Mouse (Mus musculus): ENCODE measurements around the gene Gm11237. TPM values are rescaled to one million over a fixed set of nuclear protein-coding genes. Genes with fewer than 3 reads are reported as not detected.

Gm11237 gene
- not detected in 2 replicates for polyA plus RNA-seq (2021; fragmentation: Nextera tagmentation)
- long read RNA-seq, experiment 1: 0 reads
- long read RNA-seq, experiment 2: 0 reads

DNA sequence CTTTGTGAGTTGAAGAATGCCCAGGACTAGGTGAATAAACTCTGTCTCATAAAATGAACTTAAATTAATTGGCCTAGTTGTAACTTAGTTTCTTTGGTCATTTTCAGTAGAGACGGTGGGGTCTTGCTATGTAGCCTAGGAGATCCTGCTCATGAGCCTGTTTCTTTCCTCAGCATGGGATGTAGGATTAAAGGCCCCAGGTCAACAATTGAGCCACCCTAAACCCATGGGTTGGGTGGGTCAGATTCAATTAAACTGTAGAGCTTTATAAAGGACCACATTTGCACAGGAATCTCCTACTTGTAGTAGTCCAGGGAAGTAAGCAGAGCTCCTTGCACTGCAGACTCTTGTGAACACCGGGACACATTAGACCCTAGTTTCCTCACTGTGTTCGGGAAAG is at the start of gene Gm11237:
Gm11237 (plus strand) TSS at position 301 of the 400 bp plus-strand sequence.

DNA sequence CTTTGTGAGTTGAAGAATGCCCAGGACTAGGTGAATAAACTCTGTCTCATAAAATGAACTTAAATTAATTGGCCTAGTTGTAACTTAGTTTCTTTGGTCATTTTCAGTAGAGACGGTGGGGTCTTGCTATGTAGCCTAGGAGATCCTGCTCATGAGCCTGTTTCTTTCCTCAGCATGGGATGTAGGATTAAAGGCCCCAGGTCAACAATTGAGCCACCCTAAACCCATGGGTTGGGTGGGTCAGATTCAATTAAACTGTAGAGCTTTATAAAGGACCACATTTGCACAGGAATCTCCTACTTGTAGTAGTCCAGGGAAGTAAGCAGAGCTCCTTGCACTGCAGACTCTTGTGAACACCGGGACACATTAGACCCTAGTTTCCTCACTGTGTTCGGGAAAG is 15.2 kb upstream of the Gm11237 start, which contains the start of gene Gm11238:
Gm11238 (plus strand) TSS at position 301 of the 400 bp plus-strand sequence.

DNA sequence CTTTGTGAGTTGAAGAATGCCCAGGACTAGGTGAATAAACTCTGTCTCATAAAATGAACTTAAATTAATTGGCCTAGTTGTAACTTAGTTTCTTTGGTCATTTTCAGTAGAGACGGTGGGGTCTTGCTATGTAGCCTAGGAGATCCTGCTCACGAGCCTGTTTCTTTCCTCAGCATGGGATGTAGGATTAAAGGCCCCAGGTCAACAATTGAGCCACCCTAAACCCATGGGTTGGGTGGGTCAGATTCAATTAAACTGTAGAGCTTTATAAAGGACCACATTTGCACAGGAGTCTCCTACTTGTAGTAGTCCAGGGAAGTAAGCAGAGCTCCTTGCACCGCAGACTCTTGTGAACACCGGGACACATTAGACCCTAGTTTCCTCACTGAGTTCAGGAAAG is 15.0 kb downstream of the Gm11237 start, which contains the start of gene Gm11236:
Gm11236 (plus strand) TSS at position 301 of the 400 bp plus-strand sequence.

DNA sequence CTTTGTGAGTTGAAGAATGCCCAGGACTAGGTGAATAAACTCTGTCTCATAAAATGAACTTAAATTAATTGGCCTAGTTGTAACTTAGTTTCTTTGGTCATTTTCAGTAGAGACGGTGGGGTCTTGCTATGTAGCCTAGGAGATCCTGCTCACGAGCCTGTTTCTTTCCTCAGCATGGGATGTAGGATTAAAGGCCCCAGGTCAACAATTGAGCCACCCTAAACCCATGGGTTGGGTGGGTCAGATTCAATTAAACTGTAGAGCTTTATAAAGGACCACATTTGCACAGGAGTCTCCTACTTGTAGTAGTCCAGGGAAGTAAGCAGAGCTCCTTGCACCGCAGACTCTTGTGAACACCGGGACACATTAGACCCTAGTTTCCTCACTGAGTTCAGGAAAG is 45.3 kb downstream of the Gm11237 start, which contains the start of gene Gm11239:
Gm11239 (plus strand) TSS at position 301 of the 400 bp plus-strand sequence.

Other genes with a start within 250 kb of the Gm11237 start
- gene Gm11487, start 217.9 kb upstream of the Gm11237 start, polyA plus RNA-seq (2021; fragmentation: Nextera tagmentation): not detected in 2 replicates
- gene Gm11238, start 15.1 kb upstream of the Gm11237 start, polyA plus RNA-seq (2021; fragmentation: Nextera tagmentation): not detected in 2 replicates
- gene Gm11236, start 15.1 kb downstream of the Gm11237 start, polyA plus RNA-seq (2021; fragmentation: Nextera tagmentation): not detected in 2 replicates
- not detected in 2 replicates for gene Gm11239, start 45.4 kb downstream of the Gm11237 start, polyA plus RNA-seq (2021; fragmentation: Nextera tagmentation)
- gene Gm428, start 60.5 kb downstream of the Gm11237 start, polyA plus RNA-seq (2021; fragmentation: Nextera tagmentation): not detected in 2 replicates
- not detected in 2 replicates for gene Rasef, start 168.0 kb downstream of the Gm11237 start, polyA plus RNA-seq (2021; fragmentation: Nextera tagmentation)